In the genomic region with DNA sequence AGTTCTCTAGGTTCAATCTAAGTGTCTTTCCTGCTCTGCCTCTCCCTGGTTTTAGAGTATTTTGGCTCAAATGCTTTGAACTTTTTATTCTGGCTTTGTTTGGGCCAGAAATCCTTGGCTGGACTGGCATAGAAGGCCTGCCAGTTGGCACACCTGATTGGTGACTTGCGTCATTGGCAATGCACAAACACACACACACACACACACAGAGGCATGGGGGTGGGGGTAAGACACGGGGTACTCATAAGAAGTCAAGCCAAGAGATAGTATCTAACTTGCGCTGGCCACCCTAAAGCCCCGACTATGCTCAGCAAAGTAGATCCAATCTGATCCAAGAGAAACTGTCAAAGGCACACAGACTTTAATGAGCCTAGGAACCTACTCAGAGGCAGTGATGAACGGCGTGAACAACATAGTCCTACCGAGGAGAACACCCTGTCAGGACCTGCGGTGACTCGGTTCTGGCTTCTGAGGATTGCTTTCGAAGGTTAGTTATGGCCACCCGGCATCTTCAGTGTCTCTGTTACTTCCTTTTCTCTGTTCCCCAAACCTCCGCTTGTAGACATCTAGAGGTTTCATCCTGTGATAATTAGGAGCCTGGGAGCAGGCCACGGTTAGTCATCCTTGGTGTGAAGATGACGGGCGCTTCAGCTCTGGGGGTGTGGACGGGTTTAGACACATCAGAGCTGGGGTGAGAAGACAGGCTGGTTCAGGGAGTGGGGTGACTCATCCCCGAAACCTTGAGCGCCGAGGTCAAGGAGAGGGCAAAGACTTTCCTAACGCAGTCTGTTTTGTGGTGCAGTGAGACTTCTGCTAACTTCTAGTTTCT, we compare ENCODE assay signal across 8 mouse cellular contexts.
DNase-seq lines count a peak whose midpoint lies in the region; TF ChIP-seq lines count a peak whose summit lies in the region.

No protein-coding gene starts in this region.

- DNase-seq in gastrocnemius, adult 18-20 months (ENCODE audit: low spot score), result peak; percentile 78
- no peak for DNase-seq in gastrocnemius, postnatal 4 days (ENCODE audit: low spot score in 2 of 2)
- peak; percentile 72 for DNase-seq in 3134 (ENCODE audit: extremely low read depth, insufficient read length, low spot score)
- DNase-seq in adrenal gland, adult 8-10 months, result peak; percentile 86
- DNase-seq in gastrocnemius, adult 2 months, result peak; percentile 81
- DNase-seq in kidney, postnatal 14 days, result no peak
- no peak for DNase-seq in B cell, adult 2 months
- no peak for DNase-seq in thymus, postnatal 25 days

- H3K27ac ChIP-seq in gastrocnemius, adult 2 months, result peak overlapping the region; percentile 87

- H3K4me3 ChIP-seq in gastrocnemius, adult 2 months, result peak overlapping the region; percentile 58

- intact Hi-C loops in gastrocnemius, adult 2 months (cut with DNase I), result no loop called here

- no peak for TF ChIP-seq CTCF in gastrocnemius, adult 2 months (IDR thresholded peaks at IDR 0.05)

Comparison
In these comparisons a context has a peak if more than half of its experiments do, and no peak if none do; other contexts are left out.
1. DNase-seq: peak in gastrocnemius, adult 18-20 months (single experiment), 3134 (single experiment), adrenal gland, adult 8-10 months (single experiment) and gastrocnemius, adult 2 months (single experiment); none in gastrocnemius, postnatal 4 days (0 of 2), kidney, postnatal 14 days (single experiment), B cell, adult 2 months (0 of 2) and thymus, postnatal 25 days (single experiment).